Mouse (Mus musculus): ENCODE data around the gene Krt82.

The Krt82 gene

DNA sequence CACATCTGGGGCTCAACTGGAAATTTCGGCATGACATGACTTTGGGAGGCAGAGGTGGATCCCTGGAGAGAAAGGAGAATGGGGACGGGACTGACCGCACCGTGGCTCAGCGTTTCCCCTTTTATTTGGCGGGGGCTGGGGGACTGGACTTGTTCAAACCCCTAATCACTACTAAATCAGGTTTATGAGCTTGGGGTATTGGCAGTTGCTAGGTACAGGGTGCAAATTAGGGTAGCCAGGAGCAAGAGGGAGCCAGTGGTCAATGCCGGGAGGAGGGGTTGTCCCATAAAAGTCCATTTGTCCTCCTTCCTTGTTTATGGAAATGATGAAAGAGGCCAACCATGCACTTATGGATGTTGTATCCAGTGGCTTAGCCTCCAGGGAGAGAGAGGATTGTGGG lies at the start of gene Krt82:
Gene Krt82, minus strand, starts transcription at position 101 of the 400 bp plus-strand sequence.
- no peak for DNase-seq (ENCODE audit: low spot score in 2 of 2)

- no peak for DNase-seq (ENCODE audit: low spot score in 2 of 2)
These were observed 48.7 kb upstream of the Krt82 start for GRCm38 (mm10) chr15:101599123-101599522.

- no peak for DNase-seq (ENCODE audit: low spot score in 2 of 2)
These were observed 37.7 kb upstream of the Krt82 start for GRCm38 (mm10) chr15:101588216-101588615.

- DNase-seq (ENCODE audit: low spot score in 2 of 2), result no peak
These were observed 34.0 kb upstream of the Krt82 start for GRCm38 (mm10) chr15:101584456-101584855.

DNA sequence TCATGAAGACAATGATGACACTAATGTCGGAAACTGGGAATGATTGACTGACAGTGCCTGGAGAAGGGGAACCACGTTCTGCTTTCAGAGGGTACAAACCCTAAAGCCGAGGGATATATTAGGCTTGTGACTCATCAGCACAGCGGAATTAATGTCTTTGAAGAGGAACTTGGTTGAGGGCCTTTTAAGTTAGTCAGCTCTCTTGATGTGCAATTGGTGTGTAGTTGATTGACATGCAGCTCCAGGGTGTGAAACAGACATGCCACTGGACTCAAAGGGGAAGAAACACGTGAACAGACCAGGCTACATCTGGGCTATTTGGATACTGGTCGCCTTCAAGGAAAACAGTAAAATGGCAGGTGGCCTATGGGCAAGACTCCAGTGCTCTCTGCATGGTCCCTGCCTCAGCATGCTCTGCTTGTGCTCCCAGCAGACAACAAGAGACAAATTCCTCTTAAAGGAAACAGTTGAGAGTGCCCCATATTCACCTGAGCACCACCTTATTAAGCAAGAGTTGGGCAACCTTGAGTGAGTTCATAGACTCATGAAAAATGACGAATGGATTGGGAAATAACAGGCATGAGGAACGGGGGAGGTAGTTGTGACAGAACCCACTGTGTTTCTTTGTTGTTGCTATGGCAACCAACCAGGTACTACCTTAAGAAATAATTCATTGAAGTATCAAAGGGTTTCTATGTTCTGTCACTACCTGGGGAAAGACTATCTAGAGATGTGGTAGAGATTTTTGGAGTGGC lies 32.9 kb upstream of the Krt82 start:
- no peak for DNase-seq (ENCODE audit: low spot score in 2 of 2)

DNA sequence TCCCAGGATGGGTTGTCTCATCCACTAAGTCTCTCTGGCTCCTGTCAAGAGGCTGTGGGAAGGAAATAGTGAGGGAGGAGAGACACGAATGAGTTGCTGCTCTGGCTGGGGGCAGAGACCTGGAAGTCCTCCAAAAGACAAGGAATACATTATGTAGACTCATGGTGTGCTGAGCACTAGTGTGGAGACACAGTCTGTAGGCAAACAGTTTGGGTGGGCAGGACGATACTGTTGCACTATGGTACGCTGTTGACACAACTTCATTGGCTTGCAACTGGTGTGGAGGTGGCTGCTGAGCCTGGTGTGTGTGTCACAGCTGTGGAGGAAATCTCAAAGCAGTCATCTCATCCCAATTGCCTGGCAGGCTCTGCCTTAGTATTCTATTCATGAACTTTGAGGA lies 31.2 kb upstream of the Krt82 start:
- DNase-seq (ENCODE audit: low spot score in 2 of 2), result no peak

GRCm38 (mm10) chr15:101575506-101575905 lies 25.0 kb upstream of the Krt82 start:
- DNase-seq (ENCODE audit: low spot score in 2 of 2), result no peak

DNA sequence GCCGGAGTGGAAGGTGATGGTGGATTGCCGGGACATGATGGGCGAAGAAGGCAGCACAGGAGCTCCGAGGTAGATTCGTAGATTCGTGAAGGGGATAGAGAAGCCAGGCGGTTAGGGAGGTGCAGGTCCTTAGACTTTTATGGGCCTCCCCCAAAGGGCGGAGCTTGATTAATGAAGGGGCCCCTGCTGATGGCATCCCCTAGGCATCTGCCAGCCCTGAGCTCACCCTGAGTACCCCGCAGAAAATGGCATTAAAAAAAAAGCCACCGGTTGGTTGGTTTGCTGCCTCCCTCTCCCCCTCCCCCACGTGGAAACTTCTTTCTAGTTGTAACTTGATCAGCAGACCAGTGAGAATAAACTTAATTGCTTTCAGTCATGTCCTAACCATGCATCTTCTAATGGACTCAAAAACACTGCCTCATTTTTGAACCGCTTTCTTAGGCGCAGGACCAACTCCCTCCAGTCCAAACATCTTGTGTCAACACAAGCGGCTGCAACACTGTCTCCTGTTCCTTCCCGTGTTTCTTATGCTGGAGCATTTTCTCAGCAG lies 23.4 kb upstream of the Krt82 start, which contains the start of gene Krt75:
Gene Krt75, minus strand, starts transcription at position 109 of the 550 bp plus-strand sequence.
- DNase-seq (ENCODE audit: low spot score in 2 of 2), result no peak

DNA sequence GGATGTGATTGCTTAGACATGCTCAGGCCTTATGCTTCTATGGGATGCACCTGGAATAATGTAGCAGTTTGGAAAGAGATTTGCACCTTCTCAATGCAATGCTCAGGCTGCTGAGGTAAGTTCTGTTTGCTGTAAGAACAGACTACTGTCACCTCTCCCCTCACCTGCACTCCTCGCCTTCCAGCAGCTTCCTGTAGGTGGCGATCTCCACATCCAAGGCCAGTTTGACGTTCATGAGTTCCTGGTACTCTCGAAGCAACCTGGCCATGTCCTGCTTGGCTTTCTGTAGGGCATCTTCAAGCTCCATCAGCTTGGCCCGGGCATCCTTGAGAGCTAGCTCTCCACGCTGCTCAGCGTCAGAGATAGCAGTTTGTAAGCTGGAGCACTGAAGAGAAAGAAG lies 17.3 kb upstream of the Krt82 start:
- no peak for DNase-seq (ENCODE audit: low spot score in 2 of 2)

DNA sequence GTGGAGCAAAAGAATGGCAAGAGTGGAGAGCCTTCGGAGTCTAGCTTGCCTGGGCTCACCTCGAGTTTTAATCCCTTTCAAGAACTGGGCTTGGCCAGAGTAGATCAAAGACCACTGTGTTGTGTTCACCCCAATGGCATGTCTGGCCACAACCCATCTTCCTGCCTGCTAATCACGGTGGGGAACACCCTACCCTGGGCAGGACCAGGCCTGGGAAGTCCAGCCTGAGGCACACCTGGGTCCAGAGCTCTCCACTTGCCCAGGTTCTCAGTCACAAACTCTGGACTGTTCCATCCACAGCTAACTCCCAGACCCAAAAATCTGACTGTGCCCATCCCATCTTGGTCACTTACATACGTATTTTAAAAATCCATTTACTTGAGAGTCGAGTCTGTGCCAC lies 12.4 kb upstream of the Krt82 start, which contains the start of gene Krt90:
Gene Krt90, minus strand, starts transcription at position 101 of the 400 bp plus-strand sequence.
- DNase-seq (ENCODE audit: low spot score in 2 of 2), result no peak

GRCm38 (mm10) chr15:101558034-101558646 lies 7.7 kb upstream of the Krt82 start:
- no peak for DNase-seq (ENCODE audit: low spot score in 2 of 2)

GRCm38 (mm10) chr15:101553169-101553568 lies 2.7 kb upstream of the Krt82 start:
- DNase-seq (ENCODE audit: low spot score in 2 of 2), result peak in 1 of 2 experiments; percentile 21

DNA sequence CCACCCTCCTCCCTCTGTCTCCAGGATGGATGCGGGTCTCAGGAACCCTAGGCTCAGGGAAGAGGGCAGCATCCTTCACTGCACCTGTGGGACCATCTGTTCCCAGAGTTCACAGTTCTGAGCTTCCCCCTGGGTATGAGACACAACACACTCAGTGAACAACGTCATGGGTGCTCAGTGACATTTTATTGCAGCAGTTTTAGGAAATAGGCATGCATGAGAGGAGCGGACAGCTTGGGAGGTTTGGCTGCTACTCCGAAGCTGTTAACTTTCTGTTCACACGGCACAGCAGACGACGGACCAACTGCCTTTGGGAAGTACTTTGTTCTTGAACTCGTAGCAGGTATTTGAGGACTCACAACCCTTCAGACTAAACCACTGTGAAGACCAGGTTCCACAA lies 1.7 kb upstream of the Krt82 start:
- no peak for DNase-seq (ENCODE audit: low spot score in 2 of 2)

- no peak for DNase-seq (ENCODE audit: low spot score in 2 of 2)
These were observed 6.0 kb downstream of the Krt82 start for GRCm38 (mm10) chr15:101544478-101544877.

DNA sequence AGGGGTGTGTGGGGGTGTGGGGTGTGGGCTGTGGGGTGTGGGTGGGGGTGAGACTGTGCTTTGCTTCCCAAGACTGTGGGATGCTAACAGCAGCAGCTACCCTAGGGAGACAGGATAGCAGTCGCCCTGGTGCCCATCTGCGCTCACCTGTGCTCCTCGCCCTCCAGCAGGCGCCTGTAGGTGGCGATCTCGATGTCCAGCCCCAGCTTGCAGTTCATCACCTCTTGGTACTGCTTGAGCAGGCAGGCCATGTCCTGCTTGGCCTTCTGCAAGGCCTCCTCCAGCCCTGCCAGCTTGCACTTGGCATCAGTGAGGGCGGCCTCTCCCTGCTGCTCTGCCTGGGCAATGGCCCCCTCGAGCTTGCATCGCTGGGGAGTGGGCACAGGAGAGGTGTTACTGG lies 7.9 kb downstream of the Krt82 start:
- no peak for DNase-seq (ENCODE audit: low spot score in 2 of 2)

DNA sequence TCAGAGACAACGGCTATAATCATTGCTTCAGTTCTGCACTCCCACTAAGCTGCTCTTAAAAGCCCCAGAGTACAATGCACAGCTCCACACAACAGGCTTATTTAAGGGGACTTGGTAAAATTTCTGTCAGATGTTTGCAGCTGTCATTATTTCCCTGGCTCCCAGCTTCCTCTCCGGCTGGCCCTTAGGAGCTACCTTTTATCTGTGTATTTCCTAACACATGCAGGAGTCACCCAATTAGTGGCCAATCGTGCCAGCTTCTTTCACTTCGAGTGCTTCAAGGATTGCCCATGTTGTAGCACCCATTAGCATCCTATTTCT lies 11.9 kb downstream of the Krt82 start:
- no peak for DNase-seq (ENCODE audit: low spot score in 2 of 2)

- no peak for DNase-seq (ENCODE audit: low spot score in 2 of 2)
These were observed 12.4 kb downstream of the Krt82 start for GRCm38 (mm10) chr15:101537864-101538579.

- DNase-seq (ENCODE audit: low spot score in 2 of 2), result peak; percentile 43 to 62
These were observed 14.2 kb downstream of the Krt82 start for GRCm38 (mm10) chr15:101536054-101536850.

DNA sequence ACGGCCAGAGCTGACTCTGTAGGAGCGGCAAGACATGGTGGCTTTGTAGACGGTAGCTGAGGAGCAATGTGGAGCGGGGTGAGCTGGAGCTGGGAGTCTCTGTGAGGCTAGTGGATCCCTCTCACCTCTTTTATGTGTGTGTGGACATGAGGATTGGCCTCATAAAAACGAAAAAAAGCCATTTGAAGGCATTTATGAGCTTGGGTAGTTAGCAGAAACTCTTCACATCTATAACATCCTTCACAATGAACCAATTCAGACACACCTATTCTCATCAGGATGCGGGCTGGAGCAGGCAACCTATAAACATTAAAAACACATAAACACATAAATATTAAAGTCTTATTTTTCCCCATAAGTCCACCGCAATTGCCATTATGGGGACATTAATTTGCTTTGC lies 17.7 kb downstream of the Krt82 start, which contains the start of gene Krt84:
Gene Krt84, minus strand, starts transcription at position 101 of the 400 bp plus-strand sequence.
- DNase-seq (ENCODE audit: low spot score in 2 of 2), result no peak

DNA sequence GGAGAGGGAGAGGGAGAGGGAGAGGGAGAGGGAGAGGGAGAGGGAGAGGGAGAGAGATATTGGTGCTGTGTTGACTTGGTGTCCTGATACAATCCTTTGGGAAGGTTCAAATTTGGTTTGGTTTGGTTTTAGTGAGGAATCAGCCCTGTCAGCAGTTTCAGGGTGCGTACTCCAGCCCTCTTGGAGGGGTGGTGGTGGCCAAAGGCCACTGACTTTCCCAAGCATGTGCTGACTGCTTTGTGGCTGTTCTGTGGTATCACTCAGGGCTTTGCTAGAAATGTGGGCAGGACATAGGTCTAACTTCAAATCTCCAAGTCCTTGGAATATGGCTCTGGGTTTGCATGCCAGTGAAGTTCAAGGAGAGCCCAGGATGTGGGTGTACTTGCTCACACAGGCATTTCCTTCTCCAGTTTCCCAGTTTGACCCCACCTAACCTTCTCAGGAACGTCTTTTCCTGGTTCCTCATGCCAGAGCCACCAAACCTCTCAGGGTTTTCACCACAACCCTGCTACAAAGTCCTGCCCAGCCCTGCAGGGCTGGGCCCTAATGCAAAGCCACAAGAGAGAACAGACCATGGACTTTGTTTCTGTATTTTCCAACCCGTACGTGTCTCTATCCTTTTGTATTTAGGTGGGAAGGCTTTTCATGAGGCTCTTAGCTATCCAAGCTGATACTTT lies 27.8 kb downstream of the Krt82 start:
- no peak for DNase-seq (ENCODE audit: low spot score in 2 of 2)

- DNase-seq (ENCODE audit: low spot score in 2 of 2), result peak; percentile 69 to 74
These were observed 30.7 kb downstream of the Krt82 start for GRCm38 (mm10) chr15:101519792-101520191.
